Mouse (Mus musculus) left cerebral cortex, postnatal 25 days (tissue): ENCODE results near the gene Gm21190. TPM values are rescaled to one million over a fixed set of nuclear protein-coding genes. Genes with fewer than 3 reads are reported as not detected.
"Not testable (repeated sequence)": the region's sequence is repeated elsewhere in the genome, so short reads cannot be mapped to it uniquely, and the experiment has no call there.

Experiments used
- DNase-seq, 2 experiments: peaks; one replicate each; pipeline ENCODE4 v3.0.0; 2022; ENCODE audit warnings: low spot score in 2 of 2, mixed read lengths in 1 of 2
- intact Hi-C: fragments of 180-260 bp; cut with DNase I; formaldehyde crosslinking; loops from one replicate; pipeline ENCODE4 v1.15.1; 2025
- total RNA-seq, 2 experiments: library from RNA; stranded (reverse); gene quantifications; 2 replicates each; pipeline ENCODE4 v1.2.3; 2021

Gm21190 gene
- total RNA-seq: not detected

DNA sequence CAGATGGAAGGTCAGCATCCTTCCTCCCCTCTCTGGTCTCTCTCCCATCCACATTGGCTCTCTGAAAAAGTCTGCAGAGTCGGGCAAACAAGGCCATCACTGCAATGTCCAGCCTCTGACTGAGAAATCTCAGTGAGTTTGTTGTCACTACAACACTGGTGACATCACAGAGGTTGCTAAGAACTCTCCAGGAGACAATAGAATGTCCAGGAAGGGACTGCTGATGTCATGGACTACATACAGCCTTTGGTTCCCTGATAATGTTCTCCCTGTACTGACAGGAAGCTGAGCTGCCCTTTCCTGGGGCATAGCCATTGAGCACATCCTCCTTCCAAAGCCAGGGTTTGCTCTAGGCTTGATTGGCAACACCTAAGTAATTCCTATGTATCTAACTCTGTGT is at the start of gene Gm21190:
Gene Gm21190 (minus strand): TSS at position 101 of the 400 bp plus-strand sequence.
- intact Hi-C loops, DNase-seq: not testable (repeated sequence)

DNA sequence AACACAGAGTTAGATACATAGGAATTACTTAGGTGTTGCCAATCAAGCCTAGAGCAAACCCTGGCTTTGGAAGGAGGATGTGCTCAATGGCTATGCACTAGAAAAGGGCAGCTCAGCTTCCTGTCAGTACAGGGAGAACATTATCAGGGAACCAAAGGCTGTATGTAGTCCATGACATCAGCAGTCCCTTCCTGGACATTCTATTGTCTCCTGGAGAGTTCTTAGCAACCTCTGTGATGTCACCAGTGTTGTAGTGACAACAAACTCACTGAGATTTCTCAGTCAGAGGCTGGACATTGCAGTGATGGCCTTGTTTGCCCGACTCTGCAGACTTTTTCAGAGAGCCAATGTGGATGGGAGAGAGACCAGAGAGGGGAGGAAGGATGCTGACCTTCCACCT is 48.0 kb upstream of the Gm21190 start, which contains the start of gene Gm21083:
Gene Gm21083 (plus strand): TSS at position 301 of the 400 bp plus-strand sequence.
- DNase-seq, intact Hi-C loops: not testable (repeated sequence)

GRCm38 (mm10) chr5:15573735-15574134 is 44.7 kb upstream of the Gm21190 start:
- intact Hi-C loops, DNase-seq: not testable (repeated sequence)

- DNase-seq, intact Hi-C loops: not testable (repeated sequence)
Observed at GRCm38 (mm10) chr5:15561425-15562264, 32.6 kb upstream of the Gm21190 start.

- intact Hi-C loops: not testable (repeated sequence)
Observed at GRCm38 (mm10) chr5:15558654-15559053, 29.6 kb upstream of the Gm21190 start.

DNA sequence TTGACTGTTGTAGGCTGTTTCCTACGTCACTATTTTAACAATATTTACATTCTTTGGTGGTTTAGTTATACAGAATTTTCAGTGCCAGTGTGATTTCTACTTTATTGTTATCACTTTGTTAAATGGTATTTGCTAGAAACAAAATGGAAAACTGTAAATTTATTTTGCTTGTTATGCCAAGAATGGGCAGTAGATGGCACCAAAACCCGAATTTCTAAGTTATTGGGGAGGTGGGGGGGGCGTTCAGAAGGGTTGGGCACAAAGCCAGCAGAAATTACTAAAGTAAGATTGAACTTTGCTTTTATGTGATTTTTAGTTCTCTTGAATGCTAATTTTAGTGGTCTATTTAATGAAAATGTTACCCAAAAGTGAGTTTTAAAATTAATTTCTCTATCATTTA is 20.6 kb upstream of the Gm21190 start:
- DNase-seq, intact Hi-C loops: not testable (repeated sequence)

More at GRCm38 (mm10) chr5:15558654-15559053, 29.6 kb upstream of the Gm21190 start:
- not testable (repeated sequence) for DNase-seq

DNA sequence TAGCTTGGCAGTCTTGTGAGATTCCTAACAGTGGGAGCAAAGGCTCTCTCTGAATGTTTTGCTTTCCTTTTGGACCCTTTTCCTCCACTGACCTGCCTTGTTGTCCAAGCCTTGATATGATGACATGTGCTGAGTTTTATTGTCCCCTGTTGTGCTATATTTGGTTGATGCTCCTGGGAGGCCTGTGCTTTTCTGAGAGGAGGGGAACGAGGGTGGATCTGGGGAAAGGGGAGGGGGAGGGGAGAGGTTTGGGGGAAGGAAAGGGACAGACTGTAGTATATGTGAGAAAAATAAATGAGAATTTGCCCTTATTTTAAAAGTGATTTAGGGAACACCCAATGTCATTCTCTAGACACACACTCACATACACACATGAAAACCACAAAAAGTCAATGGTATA is 20.1 kb upstream of the Gm21190 start:
- intact Hi-C loops, DNase-seq: not testable (repeated sequence)

- intact Hi-C loops, DNase-seq: not testable (repeated sequence)
Observed at GRCm38 (mm10) chr5:15548642-15549041, 19.6 kb upstream of the Gm21190 start.

DNA sequence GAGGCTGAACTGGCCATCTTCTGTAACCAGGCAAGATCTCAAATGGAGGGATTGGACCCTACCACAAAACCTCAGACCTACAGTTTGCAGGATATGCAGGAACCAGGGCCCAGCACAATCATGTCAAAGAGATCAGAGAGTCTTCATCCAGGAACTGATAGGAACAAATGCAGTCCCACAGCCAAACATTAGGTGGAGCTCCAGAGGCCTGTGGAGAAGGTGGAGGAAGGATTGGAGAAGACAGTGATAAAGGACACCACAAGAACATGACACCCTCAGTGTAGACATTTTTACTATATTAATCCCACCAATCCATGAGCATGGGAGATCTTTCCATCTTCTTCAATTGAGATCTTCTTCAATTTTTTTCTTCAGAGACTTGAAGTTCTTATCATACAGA is 6.6 kb downstream of the Gm21190 start:
- DNase-seq, intact Hi-C loops: not testable (repeated sequence)

GRCm38 (mm10) chr5:15522028-15522427 is 7.0 kb downstream of the Gm21190 start:
- intact Hi-C loops, DNase-seq: not testable (repeated sequence)

GRCm38 (mm10) chr5:15520418-15520817 is 8.6 kb downstream of the Gm21190 start:
- peak in 1 of 2 experiments; percentile 17 for DNase-seq
- intact Hi-C loops: not testable (repeated sequence)

- intact Hi-C loops, DNase-seq: not testable (repeated sequence)
Observed at GRCm38 (mm10) chr5:15517150-15517549, 11.9 kb downstream of the Gm21190 start.

- DNase-seq, intact Hi-C loops: not testable (repeated sequence)
Observed at GRCm38 (mm10) chr5:15512236-15512635, 16.8 kb downstream of the Gm21190 start.

DNA sequence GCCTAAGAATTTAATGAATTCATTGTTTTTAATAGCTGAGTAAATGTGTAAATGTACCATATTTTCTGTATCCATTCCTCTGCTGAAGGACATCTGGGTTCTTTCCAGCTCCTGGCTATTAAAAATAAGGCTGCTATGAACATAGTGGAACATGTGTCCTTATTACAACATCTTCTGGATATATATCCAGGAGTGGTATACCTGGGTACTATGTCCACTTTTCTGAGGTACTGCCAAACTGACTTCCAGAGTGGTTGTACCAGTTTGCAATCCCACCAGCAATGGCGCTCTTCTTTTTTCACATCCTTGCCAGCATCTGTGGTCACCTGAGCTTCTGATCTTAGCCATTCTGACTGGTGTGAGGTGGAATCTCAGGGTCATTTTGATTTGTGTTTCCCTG is 19.1 kb downstream of the Gm21190 start:
- DNase-seq, intact Hi-C loops: not testable (repeated sequence)

DNA sequence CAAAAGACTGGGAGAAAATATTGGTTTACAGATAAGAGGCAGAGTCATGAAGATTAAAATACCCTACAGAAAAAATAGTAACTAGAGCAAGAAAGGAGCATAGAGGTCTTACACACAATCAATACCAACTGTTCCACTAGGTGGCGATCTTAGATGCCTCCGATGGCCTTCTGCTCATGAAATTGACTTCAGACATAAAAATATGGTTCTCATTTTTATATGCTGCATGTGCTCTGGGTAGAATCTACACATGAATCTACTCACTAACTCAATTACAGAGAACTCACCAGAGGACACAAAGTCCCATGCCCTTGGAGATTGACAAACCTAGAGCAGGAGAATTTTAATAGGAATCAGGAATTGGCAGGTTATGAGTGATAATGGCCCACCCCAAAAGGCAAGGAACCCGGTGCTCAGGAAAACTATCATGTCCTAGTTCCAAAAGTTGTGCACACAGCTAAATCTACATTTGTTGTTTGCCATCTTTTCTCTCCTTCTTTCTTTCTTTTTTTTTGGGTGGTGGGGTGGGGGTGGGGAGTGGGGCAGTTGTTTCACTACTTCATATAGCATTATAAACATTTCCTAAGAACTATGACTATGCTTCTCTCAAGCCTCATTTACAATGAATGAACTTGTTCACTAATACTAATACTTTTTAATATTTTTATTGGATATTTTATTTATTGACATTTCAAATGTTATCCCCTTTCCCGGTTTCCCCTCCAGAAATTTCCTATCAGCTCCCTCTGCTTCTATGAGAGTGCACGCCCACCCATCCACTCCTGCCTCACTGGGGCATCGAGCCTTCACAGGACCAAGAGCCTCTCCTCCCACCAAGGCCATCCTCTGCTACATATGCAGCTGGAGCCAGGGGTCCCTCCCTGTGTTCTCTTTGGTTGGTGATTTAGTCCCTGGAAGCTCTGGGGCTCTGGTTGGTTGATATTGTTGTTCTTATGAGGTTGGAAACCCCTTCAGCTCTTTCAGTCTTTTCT is 20.3 kb downstream of the Gm21190 start:
- DNase-seq, intact Hi-C loops: not testable (repeated sequence)

- intact Hi-C loops, DNase-seq: not testable (repeated sequence)
Observed at GRCm38 (mm10) chr5:15507757-15508459, 21.1 kb downstream of the Gm21190 start.

GRCm38 (mm10) chr5:15507309-15507619 is 21.8 kb downstream of the Gm21190 start:
- intact Hi-C loops: no loop called here
- no peak for DNase-seq

GRCm38 (mm10) chr5:15506575-15507308 is 22.3 kb downstream of the Gm21190 start:
- peak; percentile 32 to 45 for DNase-seq
- intact Hi-C loops: no loop called here
